Mouse (Mus musculus) midbrain, embryonic 16.5 days (tissue): Measurements from ENCODE around the gene Ect2l. TPM values are rescaled to one million over a fixed set of nuclear protein-coding genes. Genes with fewer than 3 reads are reported as not detected.

Experiments used
- polyA plus RNA-seq: library from polyadenylated mRNA; unstranded; fragments of >200 nt; fragmentation: Nextera tagmentation; extraction: Ambion mirVana; gene quantifications from 2 replicates; pipeline ENCODE4 v1.2.1, GENCODE M21; 2015

The Ect2l gene
- polyA plus RNA-seq, 1 experiment from 2014 or later: 0.33 TPM

Other genes with a start within 250 kb of the Ect2l start
- 45.7 and 55.6 TPM in 2 replicates for gene Abracl, start 187.6 kb downstream of the Ect2l start, polyA plus RNA-seq
- gene Reps1, start 155.0 kb downstream of the Ect2l start, polyA plus RNA-seq: 12.7 and 16.1 TPM in 2 replicates
- 5.3 and 7.3 TPM in 2 replicates for gene Ccdc28a, start 24.1 kb upstream of the Ect2l start, polyA plus RNA-seq
- gene Nhsl1, start 108.1 kb upstream of the Ect2l start, polyA plus RNA-seq: 9.2 and 11.5 TPM in 2 replicates